Mouse (Mus musculus): ENCODE measurements around the gene Mycs.

Gene Mycs

DNA sequence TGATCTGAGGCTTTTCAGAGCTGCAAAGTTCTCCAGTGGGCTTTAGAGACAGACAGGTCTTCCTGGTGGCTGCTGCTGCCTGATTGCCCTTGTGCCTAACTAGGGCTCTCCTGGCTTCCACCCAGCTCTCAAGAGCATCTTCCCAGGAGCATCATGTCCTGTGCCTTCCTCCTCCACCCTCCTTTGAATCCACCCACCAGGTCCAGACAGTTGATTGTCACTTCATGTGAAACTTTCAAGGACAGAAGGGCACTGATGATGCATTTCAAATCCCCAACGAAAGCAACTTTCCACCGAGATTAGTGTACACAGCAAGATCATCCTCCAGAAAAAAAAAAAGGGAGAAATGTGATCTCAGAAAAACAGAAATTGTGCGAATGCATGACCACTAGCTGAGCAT, at the start of gene Mycs:
Mycs (minus strand) TSS at position 101 of the 400 bp plus-strand sequence.
- in situ Hi-C loops (cut with MboI; ENCODE audit: low sequenced_read_pairs) = no loop called here

DNA sequence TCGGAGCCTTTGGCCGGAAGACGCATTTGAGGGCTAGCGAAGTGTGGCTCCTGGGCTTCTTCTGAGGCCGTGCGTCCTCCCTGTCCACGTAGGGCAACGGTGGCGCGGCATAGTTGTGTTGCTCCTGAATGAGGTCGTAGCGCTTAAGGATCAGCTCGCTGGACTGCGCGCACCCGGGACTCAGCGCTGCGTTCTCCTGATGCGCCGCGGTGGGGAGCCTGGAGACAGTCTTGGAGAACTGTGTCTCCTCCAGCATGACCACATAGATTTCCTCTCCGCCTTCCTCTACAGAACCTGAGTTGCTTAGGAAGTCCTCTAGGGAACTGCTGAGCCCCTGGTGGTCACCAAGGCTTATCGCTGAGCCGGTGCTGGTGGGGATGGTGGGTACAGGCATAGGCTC, 1.0 kb downstream of the Mycs start:
- in situ Hi-C loops (cut with MboI; ENCODE audit: low sequenced_read_pairs) = no loop called here

Data from CH12F3 (cell line).